Mouse (Mus musculus) olfactory bulb, adult 2 months (tissue): Measurements from ENCODE around the gene Nodal.

Experiments
- CTCF ChIP-seq: fragments of 200-500 bp; IDR thresholded peaks from 2 replicates; pipeline ENCODE4 v1.5.1; 2012; ENCODE audit warnings: low read depth, mild to moderate bottlenecking, low read length, moderate library complexity; ENCODE audit not compliant: insufficient read depth
- POLR2A ChIP-seq: fragments of 200-500 bp; IDR thresholded peaks from 2 replicates; pipeline ENCODE4 v1.6.1; 2012; ENCODE audit warnings: mild to moderate bottlenecking, low read depth, low read length, moderate library complexity; ENCODE audit not compliant: insufficient read depth

GRCm38 (mm10) chr10:61429043-61429442, 11.3 kb downstream of the Nodal start:
- TF ChIP-seq POLR2A (no peak), CTCF (no peak)
